In the genomic region with DNA sequence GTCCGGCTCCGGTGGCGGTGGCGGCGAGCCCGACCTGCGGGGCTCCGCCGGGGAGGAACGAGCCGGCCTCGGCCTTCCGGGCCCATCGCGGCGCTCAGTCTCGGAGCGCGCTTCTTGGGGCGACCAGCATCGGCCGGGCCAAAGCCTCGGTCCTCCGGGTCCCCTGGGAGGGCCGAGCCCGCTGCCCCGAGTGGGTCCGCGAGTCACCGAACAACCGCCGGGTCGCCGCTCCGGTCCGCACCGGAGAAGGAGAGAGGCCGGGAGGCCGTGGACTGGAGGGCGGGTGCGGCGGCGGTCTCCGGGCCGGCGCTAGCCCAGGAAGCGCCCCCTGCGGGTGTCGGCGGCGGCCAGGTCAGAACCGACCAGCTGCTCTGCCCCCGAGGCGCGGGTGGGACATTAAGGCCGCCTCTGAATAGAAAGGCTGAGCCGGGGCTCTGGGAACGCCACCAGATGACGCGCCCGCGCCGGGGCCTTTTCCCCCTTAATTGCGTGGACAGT, we compare ENCODE assay signal across 10 mouse cellular contexts. TPM values are rescaled to one million over a fixed set of nuclear protein-coding genes. Genes with fewer than 3 reads are reported as not detected.
DNase-seq lines count a peak whose midpoint lies in the region; ATAC-seq and TF ChIP-seq lines count a peak whose summit lies in the region.
"Had no signal": no experiment of that assay in that cellular context is flagged by ENCODE, and none has a peak within 500 bp of the region (broad histone marks: within the 10 kb centered on the region; RNA-seq: fewer than 3 reads in every experiment).

No protein-coding gene starts in this region.

- H3K9ac ChIP-seq in forebrain, embryonic 15.5 days (replicated peaks): peak overlapping the region; percentile 39
- peak overlapping the region; percentile 40; the same call in 1 of the 2 replicates for H3K9ac ChIP-seq in kidney, postnatal 0 days (ENCODE audit: low read depth, low read length)
- H3K9ac ChIP-seq in midbrain, embryonic 16.5 days (ENCODE audit: low read depth, low read length): peak overlapping the region; percentile 48

- under 1% methylated on average over 64 of the region's 64 CpGs for WGBS in forebrain, embryonic 15.5 days
- under 1% methylated on average over 44 of the region's 64 CpGs for WGBS in kidney, postnatal 0 days
- WGBS in midbrain, embryonic 16.5 days: under 1% methylated on average over 48 of the region's 64 CpGs

- peak; percentile 59 for ATAC-seq in forebrain, embryonic 15.5 days (replicated peaks)
- ATAC-seq in kidney, postnatal 0 days (replicated peaks; ENCODE audit: low FRiP score, low read depth): peak; percentile 50
- ATAC-seq in midbrain, embryonic 16.5 days: peak; percentile 68

- peak overlapping the region; percentile 47 for H3K4me3 ChIP-seq in forebrain, embryonic 15.5 days
- H3K4me3 ChIP-seq in kidney, postnatal 0 days (replicated peaks; ENCODE audit: low read depth, low read length): peak overlapping the region; percentile 52
- H3K4me3 ChIP-seq in midbrain, embryonic 16.5 days (ENCODE audit: low read depth, low read length): peak overlapping the region; percentile 42

- peaks cover 27% of the 10 kb centered on the region for H3K4me1 ChIP-seq in forebrain, embryonic 15.5 days
- H3K4me1 ChIP-seq in kidney, postnatal 0 days (replicated peaks; ENCODE audit: insufficient read depth, low read length): peaks cover 4% of the 10 kb centered on the region; the same call in 1 of the 2 replicates
- H3K4me1 ChIP-seq in midbrain, embryonic 16.5 days (ENCODE audit: control insufficient read depth, insufficient read depth, low read length): peaks cover 7% of the 10 kb centered on the region

- 0 out of 2 replicates have a peak, but pooled peaks have one; percentile 5 for TF ChIP-seq CTCF in kidney, postnatal 0 days (IDR thresholded peaks at IDR 0.05; ENCODE audit: low read depth)

- peak overlapping the region; percentile 76 for H3K27ac ChIP-seq in forebrain, embryonic 15.5 days (replicated peaks)
- no peak overlapping the region for H3K27ac ChIP-seq in kidney, postnatal 0 days
- H3K27ac ChIP-seq in midbrain, embryonic 16.5 days (ENCODE audit: low read length): no peak overlapping the region

- peaks cover 78% of the 10 kb centered on the region for H3K27me3 ChIP-seq in forebrain, embryonic 15.5 days
- peaks cover 78% of the 10 kb centered on the region for H3K27me3 ChIP-seq in kidney, postnatal 0 days (ENCODE audit: insufficient read depth, low read length)
- H3K27me3 ChIP-seq in midbrain, embryonic 16.5 days (ENCODE audit: control insufficient read depth, insufficient read depth, low read depth, low read length): peaks cover 64% of the 10 kb centered on the region
- H3K27me3 ChIP-seq: CH12.LX had no signal

- intact Hi-C loops in gastrocnemius, postnatal 14 days (cut with DNase I; ENCODE audit: low total_unique reads): no loop called here

- DNase-seq in gastrocnemius, postnatal 14 days: peak; percentile 18
- DNase-seq in gastrocnemius, adult 8-10 months (ENCODE audit: low spot score in 2 of 2): no peak
- DNase-seq in R1 (ENCODE audit: low read depth, low spot score): peak; percentile 46
- DNase-seq in kidney, postnatal 0 days (ENCODE audit: low spot score): peak; percentile 25
- DNase-seq in thymus, postnatal 36 days: no peak
- no peak for DNase-seq in thymus, adult 18-20 months

- H3K36me3 ChIP-seq in forebrain, embryonic 15.5 days: no peaks in the 10 kb centered on the region
- no peaks in the 10 kb centered on the region for H3K36me3 ChIP-seq in kidney, postnatal 0 days (ENCODE audit: insufficient read depth, low read length)
- no peaks in the 10 kb centered on the region for H3K36me3 ChIP-seq in midbrain, embryonic 16.5 days (ENCODE audit: control insufficient read depth, insufficient read depth, low read length)

- H3K9me3 ChIP-seq in forebrain, embryonic 15.5 days: no peaks in the 10 kb centered on the region
- H3K9me3 ChIP-seq in kidney, postnatal 0 days (replicated peaks; ENCODE audit: low read length): no peaks in the 10 kb centered on the region
- H3K9me3 ChIP-seq in midbrain, embryonic 16.5 days (replicated peaks; ENCODE audit: control insufficient read depth, low read length, poor library complexity, severe bottlenecking): no peaks in the 10 kb centered on the region

- H3K4me2 ChIP-seq in forebrain, embryonic 15.5 days (replicated peaks): peak overlapping the region; percentile 91
- peak overlapping the region; percentile 97 for H3K4me2 ChIP-seq in kidney, postnatal 0 days (ENCODE audit: low read length)
- H3K4me2 ChIP-seq in midbrain, embryonic 16.5 days (ENCODE audit: low read length): peak overlapping the region; percentile 65

RNA-seq across cellular contexts. Expression of gene Prdm13, which starts 3.0 kb away (rescaled TPM):
- total RNA-seq in gastrocnemius, postnatal 14 days (2021): not detected
- total RNA-seq in gastrocnemius, adult 8-10 months (2022): not detected
- polyA plus RNA-seq in forebrain, embryonic 15.5 days (2015; fragmentation: Nextera tagmentation; extraction: Ambion mirVana): 0.14 and 0.34 TPM in 2 replicates
- not detected in 2 replicates for polyA plus RNA-seq in kidney, postnatal 0 days (2015; fragmentation: Nextera tagmentation; extraction: Ambion mirVana)
- 0.24 and 0.32 TPM in 2 replicates for polyA plus RNA-seq in midbrain, embryonic 16.5 days (2015; fragmentation: Nextera tagmentation; extraction: Ambion mirVana)
- total RNA-seq: CH12.LX had no signal
- polyA plus RNA-seq: gonadal fat pad, adult 2 months had no signal

RNA-seq across cellular contexts. Expression of gene Ccnc, which starts 38.7 kb away (rescaled TPM):
- total RNA-seq in gastrocnemius, postnatal 14 days (2021): 10 to 100 TPM in 1 of 2 experiments, 1 to 10 TPM in 1; 8.8 to 12.2 TPM
- total RNA-seq in gastrocnemius, adult 8-10 months (2022): 10 to 100 TPM in 1 of 4 experiments, 1 to 10 TPM in 3; 8.6 to 11.8 (median 9.6) TPM
- polyA plus RNA-seq in forebrain, embryonic 15.5 days (2015; fragmentation: Nextera tagmentation; extraction: Ambion mirVana): 65.0 and 72.7 TPM in 2 replicates
- 37.4 and 40.2 TPM in 2 replicates for polyA plus RNA-seq in kidney, postnatal 0 days (2015; fragmentation: Nextera tagmentation; extraction: Ambion mirVana)
- 75.0 and 78.6 TPM in 2 replicates for polyA plus RNA-seq in midbrain, embryonic 16.5 days (2015; fragmentation: Nextera tagmentation; extraction: Ambion mirVana)

Comparison
In these comparisons a context has a peak if more than half of its experiments do, and no peak if none do; other contexts are left out.
1. DNase-seq: peak in gastrocnemius, postnatal 14 days (single experiment), R1 (single experiment) and kidney, postnatal 0 days (single experiment); none in gastrocnemius, adult 8-10 months (0 of 2), thymus, postnatal 36 days (0 of 2) and thymus, adult 18-20 months (0 of 2).
2. Peak in every context shown above with its lines, with median percentiles within 50 percentile points of each other: ATAC-seq, H3K4me2 ChIP-seq, H3K4me3 ChIP-seq and H3K9ac ChIP-seq.